Mouse (Mus musculus) liver, postnatal 0 days (tissue): Measurements from ENCODE around the gene Fcgr3. TPM values are rescaled to one million over a fixed set of nuclear protein-coding genes. Genes with fewer than 3 reads are reported as not detected.
"Not testable (repeated sequence)": the region's sequence is repeated elsewhere in the genome, so short reads cannot be mapped to it uniquely, and the experiment has no call there.

Experiments used
- ATAC-seq: fragments of 200-750 bp; cut with Nextera tagmentation; 2 replicates; pipeline ENCODE4 v1.8.0; 2017; ENCODE audit warnings: mild to moderate bottlenecking, moderate library complexity
- DNase-seq: peaks from one replicate; pipeline ENCODE4 v3.0.0-alpha.2; 2016
- H3K27ac ChIP-seq: fragments of 300-500 bp; sonication (generic); 2 replicates; pipeline ENCODE4 v1.5.1; 2014; ENCODE audit warnings: antibody characterized with exemption, moderate library complexity, mild to moderate bottlenecking, low read depth
- H3K27me3 ChIP-seq: fragments of 300-500 bp; sonication (generic); 2 replicates; pipeline ENCODE4 v1.6.1; 2014; ENCODE audit warnings: low read length, control low read depth, mixed read lengths; ENCODE audit not compliant: insufficient read depth
- H3K36me3 ChIP-seq: fragments of 300-500 bp; sonication (generic); replicated peaks from 2 replicates; pipeline ENCODE4 v1.6.1; 2014; ENCODE audit warnings: mild to moderate bottlenecking, control low read depth, low read length, moderate library complexity, mixed read lengths; ENCODE audit not compliant: insufficient read depth
- H3K4me1 ChIP-seq: fragments of 300-500 bp; sonication (generic); 2 replicates; pipeline ENCODE4 v1.6.1; 2014; ENCODE audit warnings: antibody characterized with exemption, mild to moderate bottlenecking, control low read depth; ENCODE audit not compliant: insufficient read depth
- H3K4me2 ChIP-seq: fragments of 300-500 bp; sonication (generic); 2 replicates; pipeline ENCODE4 v1.6.1; 2014; ENCODE audit warnings: low read depth, mild to moderate bottlenecking, low read length, moderate library complexity, mixed read lengths
- H3K4me3 ChIP-seq: fragments of 300-500 bp; sonication (generic); 2 replicates; pipeline ENCODE4 v1.5.1; 2014; ENCODE audit warnings: low read depth, low read length
- H3K9ac ChIP-seq: fragments of 300-500 bp; sonication (generic); replicated peaks from 2 replicates; pipeline ENCODE4 v1.6.1; 2014; ENCODE audit warnings: mild to moderate bottlenecking, moderate library complexity
- H3K9me3 ChIP-seq: fragments of 300-500 bp; sonication (generic); 2 replicates; pipeline ENCODE4 v1.6.1; 2016; ENCODE audit warnings: mild to moderate bottlenecking, control low read depth, low read length, mixed read lengths
- CTCF ChIP-seq: sonication (generic); IDR thresholded peaks from 2 replicates; pipeline ENCODE4 v1.5.1; 2016; ENCODE audit warnings: antibody characterized with exemption, low read depth
- EP300 ChIP-seq: IDR thresholded peaks from 2 replicates; pipeline ENCODE4 v1.6.1; 2016; ENCODE audit warnings: antibody characterized with exemption, low read depth, mild to moderate bottlenecking
- WGBS: fragments of 180-500 bp; shearing (Covaris S2); extraction: QIAGEN DNeasy Blood & Tissue Kit; methylation state at CpG from one replicate; pipeline ENCODE4 v1.1.7; 2014; ENCODE audit not compliant: insufficient replicate concordance; 5-methylcytosine and 5-hydroxymethylcytosine counted together
- polyA plus RNA-seq: library from polyadenylated mRNA; unstranded; fragments of >200 nt; fragmentation: Nextera tagmentation; extraction: Ambion mirVana; gene quantifications from 2 replicates; pipeline ENCODE4 v1.2.1, GENCODE M21; 2015

The Fcgr3 gene
- 40.3 and 41.8 TPM in 2 replicates for polyA plus RNA-seq

DNA sequence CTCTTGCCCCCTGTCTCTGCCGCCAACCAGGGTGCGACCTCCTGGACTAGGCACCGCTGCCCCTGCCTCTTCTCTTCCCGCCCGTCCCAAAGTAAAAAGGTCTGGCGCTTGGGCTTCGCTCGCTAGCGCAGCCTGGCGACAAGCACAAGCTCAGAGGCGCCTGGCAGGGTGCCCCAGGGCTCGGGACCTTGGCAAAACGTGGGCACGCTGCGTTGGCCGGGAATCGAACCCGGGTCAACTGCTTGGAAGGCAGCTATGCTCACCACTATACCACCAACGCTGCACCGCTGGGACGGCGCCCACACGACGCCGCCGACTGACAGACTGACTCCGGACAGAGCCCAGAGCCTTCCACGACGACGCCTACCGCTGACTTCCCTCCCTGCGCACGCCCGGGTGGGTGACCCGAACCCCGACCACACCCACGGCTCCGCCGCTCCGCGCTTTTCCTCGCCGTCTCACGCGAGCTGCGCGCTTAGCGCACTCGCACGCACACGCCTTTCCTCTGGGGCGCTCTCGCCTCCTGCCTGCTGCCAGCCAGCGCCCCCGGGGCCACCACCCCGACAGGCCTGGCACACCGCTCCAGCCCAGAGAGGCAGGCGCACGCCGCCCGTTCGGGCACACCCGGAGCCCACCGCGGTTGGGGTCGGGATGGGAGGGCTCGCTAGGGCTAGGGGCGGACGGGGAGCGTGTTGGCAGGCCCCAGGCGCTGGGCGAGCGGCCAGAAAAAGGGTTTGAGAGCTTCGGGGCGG lies at the start of gene Fcgr3:
Gene Fcgr3, minus strand, starts transcription at position 445 of the 752 bp plus-strand sequence.
- 3% methylated on average over 36 of the region's 75 CpGs for WGBS
- H3K4me3 ChIP-seq = peak within 1 kb of the TSS; percentile 42
- 0 out of 2 replicates have a peak within 1 kb of the TSS, but pooled peaks have one; percentile 3 for H3K9ac ChIP-seq
- H3K36me3 ChIP-seq, H3K4me1 ChIP-seq, H3K9me3 ChIP-seq: not testable (repeated sequence)
- DNase-seq = peak; percentile 84
- peaks cover 21% of the 10 kb centered on the region for H3K27me3 ChIP-seq
- peak; percentile 55 for TF ChIP-seq CTCF
- ATAC-seq = peak; percentile 72
- H3K4me2 ChIP-seq = peak within 1 kb of the TSS; percentile 59
- H3K27ac ChIP-seq = 0 out of 2 replicates have a peak within 1 kb of the TSS, but pooled peaks have one; percentile 1

DNA sequence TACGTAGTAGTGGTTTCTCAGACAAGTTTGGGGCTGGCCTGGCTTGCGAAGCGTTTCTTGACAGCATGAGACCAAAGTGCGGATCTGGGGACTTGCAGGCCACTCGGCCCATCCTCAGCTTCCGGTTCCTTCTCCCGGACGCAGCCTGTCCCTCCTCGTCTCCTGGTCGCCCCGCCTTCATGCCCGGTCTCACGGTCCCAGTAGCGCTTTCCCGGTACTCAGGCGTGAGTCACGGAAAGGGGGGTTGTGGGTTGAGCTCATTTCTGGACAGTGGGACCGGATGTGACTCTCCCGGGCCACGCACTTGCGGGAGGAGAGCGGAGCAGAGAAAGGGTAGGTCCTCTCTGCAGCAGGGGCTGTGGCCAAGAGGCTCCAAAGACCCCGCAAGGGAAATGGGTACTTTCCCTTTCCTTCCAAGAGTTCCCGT lies 49.2 kb upstream of the Fcgr3 start, which contains the start of gene Cfap126:
Gene Cfap126, plus strand, starts transcription at position 46 of the 427 bp plus-strand sequence.
- Histone ChIP-seq H3K36me3 (no peaks in the 10 kb centered on the region), H3K4me3 (peak within 1 kb of the TSS; percentile 58), H3K27me3 (no peaks in the 10 kb centered on the region), H3K9ac (peak within 1 kb of the TSS; percentile 73), H3K27ac (peak within 1 kb of the TSS; percentile 83), H3K9me3 (no peaks in the 10 kb centered on the region), H3K4me1 (peaks cover 28% of the 10 kb centered on the region), H3K4me2 (peak within 1 kb of the TSS; percentile 85)
- DNase-seq (peak; percentile 82), ATAC-seq (peak; percentile 40)
- TF ChIP-seq CTCF (no peak), EP300 (no peak)
- WGBS = under 1% methylated on average over 24 of the region's 24 CpGs

DNA sequence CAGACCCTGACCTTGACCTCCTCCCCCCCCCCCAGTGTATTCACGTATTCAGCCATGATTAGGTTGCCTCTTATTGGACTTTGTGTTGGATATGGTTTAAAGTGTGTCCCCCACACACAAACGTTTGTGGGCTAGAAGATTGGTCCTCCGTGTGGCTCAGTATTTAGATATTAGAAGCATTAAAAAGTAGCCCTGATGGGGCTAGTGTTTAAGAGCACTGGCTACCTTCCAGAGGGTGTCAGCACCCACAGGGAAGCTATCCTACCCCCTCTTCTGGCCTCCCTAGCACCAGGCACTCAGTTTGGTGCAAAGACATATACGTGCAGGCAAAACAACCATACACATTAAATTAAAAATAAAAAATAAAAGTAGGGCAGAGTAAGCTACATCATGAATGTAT lies 48.3 kb upstream of the Fcgr3 start:
- Histone ChIP-seq H3K9ac (no peak overlapping the region), H3K36me3 (no peaks in the 10 kb centered on the region), H3K4me2 (no peak overlapping the region), H3K27ac (peak overlapping the region; percentile 83; the same call in 1 of the 2 replicates), H3K27me3 (no peaks in the 10 kb centered on the region), H3K9me3 (no peaks in the 10 kb centered on the region), H3K4me3 (no peak overlapping the region), H3K4me1 (peaks cover 28% of the 10 kb centered on the region)
- TF ChIP-seq CTCF (no peak), EP300 (no peak)
- ATAC-seq (no peak), DNase-seq (no peak)
- 71% methylated on average over 4 of the region's 4 CpGs for WGBS

- no peaks in the 10 kb centered on the region for H3K36me3 ChIP-seq
- H3K4me3 ChIP-seq = peak overlapping the region; percentile 60
- peak overlapping the region; percentile 71 for H3K27ac ChIP-seq
- peak; percentile 50 for DNase-seq
- 5% methylated on average over 15 of the region's 15 CpGs for WGBS
- H3K4me1 ChIP-seq = peaks cover 28% of the 10 kb centered on the region
- no peak for ATAC-seq
- H3K9ac ChIP-seq = peak overlapping the region; percentile 60
- peak overlapping the region; percentile 83 for H3K4me2 ChIP-seq
- H3K27me3 ChIP-seq = no peaks in the 10 kb centered on the region
- TF ChIP-seq EP300 (no peak), CTCF (no peak)
- no peaks in the 10 kb centered on the region for H3K9me3 ChIP-seq
Observed at GRCm38 (mm10) chr1:171111781-171112575, 47.2 kb upstream of the Fcgr3 start.

DNA sequence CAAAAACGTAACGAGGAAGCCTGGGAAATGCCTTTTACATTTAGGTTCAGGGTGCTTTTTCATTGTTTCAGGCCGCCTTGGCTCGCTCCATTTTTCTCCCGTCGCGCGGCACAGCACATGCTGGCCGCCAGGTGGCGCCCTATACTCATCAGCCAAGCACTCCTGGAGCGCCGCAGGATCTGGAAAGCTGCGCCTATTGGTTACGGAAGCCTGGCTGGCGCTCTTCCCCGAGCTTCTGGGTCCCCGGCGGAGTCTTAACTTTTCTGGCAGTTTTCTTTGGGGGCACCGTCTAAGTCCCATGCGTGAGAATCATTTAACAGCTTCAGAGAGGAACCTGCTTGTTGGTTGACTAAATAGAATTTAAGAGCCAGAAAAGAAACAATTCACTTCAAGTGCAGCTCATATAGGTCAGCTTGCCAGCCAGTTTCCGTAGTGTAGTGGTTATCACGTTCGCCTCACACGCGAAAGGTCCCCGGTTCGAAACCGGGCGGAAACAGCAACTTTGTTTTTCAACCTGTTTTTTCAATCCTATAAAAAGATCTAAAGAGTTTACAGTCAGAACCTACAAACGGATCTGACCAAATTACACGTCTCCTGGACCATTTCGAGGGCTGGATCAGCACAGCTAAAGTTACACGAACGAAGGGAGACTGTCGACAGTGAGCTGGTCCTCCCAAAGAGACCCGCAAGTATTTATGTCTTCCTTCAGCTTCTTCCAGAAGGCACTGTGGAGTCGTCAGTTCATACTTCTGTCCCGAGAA lies 46.5 kb upstream of the Fcgr3 start:
- H3K4me1 ChIP-seq = peaks cover 27% of the 10 kb centered on the region
- peak overlapping the region; percentile 60 for H3K4me3 ChIP-seq
- WGBS = under 1% methylated on average over 38 of the region's 38 CpGs
- H3K36me3 ChIP-seq = no peaks in the 10 kb centered on the region
- H3K27ac ChIP-seq = peak overlapping the region; percentile 71
- H3K9ac ChIP-seq = peak overlapping the region; percentile 60
- ATAC-seq (peak; percentile 80), DNase-seq (peak; percentile 94)
- H3K9me3 ChIP-seq = no peaks in the 10 kb centered on the region
- TF ChIP-seq CTCF (peak; percentile 99), EP300 (peak; percentile 77; the same call in 1 of the 2 replicates)
- H3K4me2 ChIP-seq = peak overlapping the region; percentile 83
- H3K27me3 ChIP-seq = no peaks in the 10 kb centered on the region
